Mouse (Mus musculus) CH12.LX (cell line): ENCODE results near the gene Ccdc92.

Experiments
- GABPA ChIP-seq: IDR thresholded peaks from 2 replicates; pipeline ENCODE4 v1.6.1; 2012; ENCODE audit warnings: low read depth, low read length, improper control_type of control experiment, inconsistent platforms; ENCODE audit not compliant: insufficient replicate concordance
- MAX ChIP-seq: IDR thresholded peaks from 2 replicates; pipeline ENCODE4 v1.6.1; 2011; ENCODE audit warnings: low read length, improper control_type of control experiment
- POLR2A ChIP-seq: IDR thresholded peaks from 2 replicates; pipeline ENCODE4 v1.6.1; 2011; ENCODE audit warnings: low read depth, mild to moderate bottlenecking, improper control_type of control experiment, low read length
- POLR2AphosphoS2 ChIP-seq: IDR thresholded peaks from 2 replicates; pipeline ENCODE4 v1.6.1; 2011; ENCODE audit warnings: low read depth, low read length, improper control_type of control experiment
- SIN3A ChIP-seq: IDR thresholded peaks from 2 replicates; pipeline ENCODE4 v1.6.1; 2012; ENCODE audit warnings: low read length, improper control_type of control experiment, inconsistent platforms

DNA sequence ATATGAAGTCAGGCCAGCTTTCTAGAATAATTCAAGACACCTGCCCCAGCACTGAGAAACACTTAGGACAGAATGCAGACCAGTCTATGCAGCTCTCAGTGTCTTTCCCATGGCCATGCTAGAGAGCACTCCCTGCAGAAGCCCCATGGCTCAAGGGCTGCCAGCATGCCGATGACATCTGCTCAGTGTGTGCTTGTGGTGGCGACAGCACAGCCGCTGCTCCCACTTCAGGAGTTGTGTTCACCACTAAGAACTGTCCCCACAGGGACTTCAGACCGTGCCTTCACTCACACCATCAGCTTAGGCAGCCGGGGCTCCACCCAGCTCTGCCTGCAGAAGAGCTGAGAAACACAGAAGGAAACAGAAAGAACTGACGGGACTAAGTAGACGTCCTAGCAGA lies 22.0 kb downstream of the Ccdc92 start:
- TF ChIP-seq SIN3A = no peak
- no peak for TF ChIP-seq MAX
- TF ChIP-seq POLR2AphosphoS2 = no peak
- TF ChIP-seq POLR2A = no peak
- TF ChIP-seq GABPA = no peak
